Mouse (Mus musculus) Patski (cell line): Measurements from ENCODE around the gene Cox4i1. TPM values are rescaled to one million over a fixed set of nuclear protein-coding genes. Genes with fewer than 3 reads are reported as not detected.
A peak's percentile ranks its signal among the peaks of the same experiment; 100 is the strongest.
"Not testable (repeated sequence)": the region's sequence is repeated elsewhere in the genome, so short reads cannot be mapped to it uniquely, and the experiment has no call there.

ENCODE experiments used
- ATAC-seq: fragments of 100-300 bp; one replicate; pipeline ENCODE4 v1.8.0; 2021
- CTCF ChIA-PET: fragments of 350-600 bp; sonication (Branson Sonifier 250); formaldehyde crosslinking; loops from one replicate; lab custom pipeline; 2022; ENCODE audit warnings: inconsistent platforms; lab: Charles Lee
- POLR2A ChIA-PET: fragments of 350-600 bp; sonication (Branson Sonifier 250); formaldehyde crosslinking; loops from one replicate; lab custom pipeline; 2022; ENCODE audit warnings: antibody characterized with exemption, inconsistent platforms; lab: Charles Lee
- DNase-seq: peaks from one replicate; pipeline ENCODE4 v3.0.0-alpha.2; 2011; ENCODE audit warnings: low read depth, low spot score
- H3K27me3 ChIP-seq: fragments of 371-371 bp; one replicate; pipeline ENCODE4 v1.5.1; 2021
- CTCF ChIP-seq: fragments of 100-300 bp; IDR thresholded peaks from one replicate; pipeline ENCODE4 v1.5.1; 2021
- in situ Hi-C: fragments of 300-500 bp; cut with MboI; formaldehyde crosslinking; loops from 3 replicates; pipeline ENCODE4 v1.11.1; 2018; ENCODE audit warnings: low pct_unique_long_range_greater_than_20kb, mixed read lengths
- polyA plus RNA-seq: library from polyadenylated mRNA; unstranded; gene quantifications from one replicate; pipeline ENCODE4 v1.2.3, GENCODE M21; 2021

Cox4i1 gene
- polyA plus RNA-seq, 1 experiment from 2014 or later, result 1,640 TPM

- in situ Hi-C loops, result loop anchor here (5.0 to 25.0 kb wide), 3 partner anchors 37 to 407 kb away; partner anchors contain the start of gene Foxf1
- CTCF ChIA-PET, result interaction anchor here (1.0 to 7.2 kb wide), 4 partner anchors 16 to 118 kb away, joined by 3 to 61 read pairs (median 3); no protein-coding TSS in a partner anchor
- POLR2A ChIA-PET, result interaction anchor here (0.7 to 1.0 kb wide), 2 partner anchors 97 to 116 kb away, joined by 3 read pairs; no protein-coding TSS in a partner anchor
- no peak for TF ChIP-seq CTCF
- no peak for DNase-seq
- no peaks in the 10 kb centered on the region for H3K27me3 ChIP-seq
- no peak for ATAC-seq
Measured at GRCm38 (mm10) chr8:120679629-120680387, 11.8 kb downstream of the Cox4i1 start.

GRCm38 (mm10) chr8:120680405-120680804 lies 12.4 kb downstream of the Cox4i1 start:
- peak; percentile 63 for TF ChIP-seq CTCF
- in situ Hi-C loops, result loop anchor here (5.0 to 25.0 kb wide), 3 partner anchors 37 to 407 kb away; partner anchors contain the start of gene Foxf1
- ATAC-seq, result not testable (repeated sequence)

GRCm38 (mm10) chr8:120681113-120681512 lies 13.1 kb downstream of the Cox4i1 start:
- TF ChIP-seq CTCF, result no peak
- POLR2A ChIA-PET, result no interaction called here
- in situ Hi-C loops, result loop anchor here (5.0 to 25.0 kb wide), 3 partner anchors 36 to 406 kb away; partner anchors contain the start of gene Foxf1
- no peaks in the 10 kb centered on the region for H3K27me3 ChIP-seq
- DNase-seq (no peak), ATAC-seq (no peak)
- CTCF ChIA-PET, result interaction anchor here (0.8 to 7.2 kb wide), 3 partner anchors 17 to 117 kb away, joined by 3 to 61 read pairs (median 3); no protein-coding TSS in a partner anchor

More at GRCm38 (mm10) chr8:120680405-120680804, 12.4 kb downstream of the Cox4i1 start:
- POLR2A ChIA-PET, DNase-seq, H3K27me3 ChIP-seq: not testable (repeated sequence)
- CTCF ChIA-PET, result interaction anchor here (0.8 to 7.2 kb wide), 5 partner anchors 15 to 117 kb away, joined by 3 to 61 read pairs (median 3); no protein-coding TSS in a partner anchor

- POLR2A ChIA-PET, result no interaction called here
- ATAC-seq, result no peak
- DNase-seq, result no peak
Measured at GRCm38 (mm10) chr8:120683602-120684001, 15.6 kb downstream of the Cox4i1 start.

GRCm38 (mm10) chr8:120684082-120684481 lies 16.1 kb downstream of the Cox4i1 start:
- in situ Hi-C loops, result loop anchor here (5.0 to 25.0 kb wide), 3 partner anchors 33 to 403 kb away; partner anchors contain the start of gene Foxf1
- no peak for ATAC-seq

More at GRCm38 (mm10) chr8:120683602-120684001, 15.6 kb downstream of the Cox4i1 start:
- CTCF ChIA-PET, result interaction anchor here (0.6 to 1.1 kb wide), 2 partner anchors 53 to 116 kb away, joined by 3 to 5 read pairs; partner anchors contain the start of gene Irf8
- in situ Hi-C loops, result loop anchor here (5.0 to 25.0 kb wide), 3 partner anchors 34 to 404 kb away; partner anchors contain the start of gene Foxf1
- H3K27me3 ChIP-seq, result peaks cover 4% of the 10 kb centered on the region
- no peak for TF ChIP-seq CTCF

GRCm38 (mm10) chr8:120685097-120685496 lies 17.1 kb downstream of the Cox4i1 start:
- no peak for ATAC-seq
- TF ChIP-seq CTCF, result no peak
- POLR2A ChIA-PET, result no interaction called here
- CTCF ChIA-PET, result no interaction called here
- in situ Hi-C loops, result loop anchor here (25.0 kb wide), 1 partner anchor 402 kb away; the partner anchor contains the start of gene Foxf1
- H3K27me3 ChIP-seq, result peaks cover 4% of the 10 kb centered on the region
- no peak for DNase-seq

More at GRCm38 (mm10) chr8:120684082-120684481, 16.1 kb downstream of the Cox4i1 start:
- ChIA-PET POLR2A (no interaction called here), CTCF (interaction anchor here (0.6 to 1.1 kb wide), 2 partner anchors 52 to 116 kb away, joined by 3 to 5 read pairs; partner anchors contain the start of gene Irf8)
- TF ChIP-seq CTCF, result no peak
- no peak for DNase-seq
- H3K27me3 ChIP-seq, result peaks cover 4% of the 10 kb centered on the region

GRCm38 (mm10) chr8:120685591-120685990 lies 17.6 kb downstream of the Cox4i1 start:
- peaks cover 4% of the 10 kb centered on the region for H3K27me3 ChIP-seq
- ChIA-PET POLR2A (no interaction called here), CTCF (no interaction called here)
- ATAC-seq (no peak), DNase-seq (no peak)
- in situ Hi-C loops, result loop anchor here (25.0 kb wide), 1 partner anchor 402 kb away; the partner anchor contains the start of gene Foxf1
- TF ChIP-seq CTCF, result no peak

GRCm38 (mm10) chr8:120686051-120686450 lies 18.0 kb downstream of the Cox4i1 start:
- in situ Hi-C loops, result loop anchor here (25.0 kb wide), 1 partner anchor 401 kb away; the partner anchor contains the start of gene Foxf1
- ATAC-seq, result no peak
- no peak for TF ChIP-seq CTCF
- CTCF ChIA-PET, result no interaction called here
- H3K27me3 ChIP-seq, result peaks cover 4% of the 10 kb centered on the region
- DNase-seq, result no peak
- POLR2A ChIA-PET, result no interaction called here

- H3K27me3 ChIP-seq, result peaks cover 4% of the 10 kb centered on the region
- in situ Hi-C loops, result loop anchor here (25.0 kb wide), 1 partner anchor 401 kb away; the partner anchor contains the start of gene Foxf1
- DNase-seq, result no peak
- no peak for TF ChIP-seq CTCF
- CTCF ChIA-PET, result no interaction called here
- POLR2A ChIA-PET, result no interaction called here
- no peak for ATAC-seq
Measured at GRCm38 (mm10) chr8:120686576-120686975, 18.6 kb downstream of the Cox4i1 start.

- CTCF ChIA-PET, result no interaction called here
- DNase-seq, result no peak
- no peak for TF ChIP-seq CTCF
Measured at GRCm38 (mm10) chr8:120687786-120688185, 19.8 kb downstream of the Cox4i1 start.

More at GRCm38 (mm10) chr8:120687786-120688185, 19.8 kb downstream of the Cox4i1 start:
- ATAC-seq, result no peak
- POLR2A ChIA-PET, result no interaction called here
- peaks cover 4% of the 10 kb centered on the region for H3K27me3 ChIP-seq
- in situ Hi-C loops, result loop anchor here (25.0 kb wide), 1 partner anchor 400 kb away; the partner anchor contains the start of gene Foxf1
